Mouse (Mus musculus) embryonic facial prominence, embryonic 15.5 days (tissue): ENCODE results near the gene Col5a2. TPM values are rescaled to one million over a fixed set of nuclear protein-coding genes. Genes with fewer than 3 reads are reported as not detected.

Experiments
- ATAC-seq: fragments of 200-750 bp; cut with Nextera tagmentation; 2 replicates; pipeline ENCODE4 v1.8.0; 2017; ENCODE audit warnings: low read depth, moderate TSS enrichment; ENCODE audit not compliant: insufficient number of reproducible peaks, low FRiP score, low TSS enrichment
- H3K27ac ChIP-seq: fragments of 300-500 bp; sonication (generic); replicated peaks from 2 replicates; pipeline ENCODE4 v1.5.1; 2015; ENCODE audit warnings: mild to moderate bottlenecking, inconsistent platforms
- H3K27me3 ChIP-seq: fragments of 300-500 bp; sonication (generic); 2 replicates; pipeline ENCODE4 v1.6.1; 2015; ENCODE audit warnings: inconsistent platforms
- H3K36me3 ChIP-seq: fragments of 300-500 bp; sonication (generic); 2 replicates; pipeline ENCODE4 v1.6.1; 2015; ENCODE audit warnings: mild to moderate bottlenecking, inconsistent platforms
- H3K4me1 ChIP-seq: fragments of 300-500 bp; sonication (generic); 2 replicates; pipeline ENCODE4 v1.6.1; 2015; ENCODE audit warnings: inconsistent platforms
- H3K4me2 ChIP-seq: fragments of 300-500 bp; sonication (generic); replicated peaks from 2 replicates; pipeline ENCODE4 v1.6.1; 2015; ENCODE audit warnings: mild to moderate bottlenecking, inconsistent platforms
- H3K4me3 ChIP-seq: fragments of 300-500 bp; sonication (generic); replicated peaks from 2 replicates; pipeline ENCODE4 v1.5.1; 2015; ENCODE audit warnings: mild to moderate bottlenecking, inconsistent platforms
- H3K9ac ChIP-seq: fragments of 300-500 bp; sonication (generic); 2 replicates; pipeline ENCODE4 v1.6.1; 2015; ENCODE audit warnings: inconsistent platforms
- H3K9me3 ChIP-seq: fragments of 300-500 bp; sonication (generic); replicated peaks from 2 replicates; pipeline ENCODE4 v1.6.1; 2016; ENCODE audit warnings: inconsistent platforms
- WGBS: fragments of 180-500 bp; shearing (Covaris S2); methylation state at CpG from one replicate; pipeline ENCODE4 v1.1.7; 2015; 5-methylcytosine and 5-hydroxymethylcytosine counted together
- polyA plus RNA-seq: library from polyadenylated mRNA; unstranded; fragments of >200 nt; fragmentation: Nextera tagmentation; extraction: Ambion mirVana; gene quantifications from 2 replicates; pipeline ENCODE4 v1.2.1, GENCODE M21; 2015

Gene Col5a2
- polyA plus RNA-seq, 1 experiment from 2014 or later, result 178 TPM

GRCm38 (mm10) chr1:45329149-45329548 is 173.9 kb downstream of the Col5a2 start:
- Histone ChIP-seq H3K9me3 (no peaks in the 10 kb centered on the region), H3K9ac (no peak overlapping the region), H3K4me2 (no peak overlapping the region), H3K36me3 (peaks cover 29% of the 10 kb centered on the region), H3K27ac (no peak overlapping the region; the same call in 1 of the 2 replicates), H3K4me3 (no peak overlapping the region), H3K27me3 (no peaks in the 10 kb centered on the region), H3K4me1 (no peaks in the 10 kb centered on the region)
- no peak for ATAC-seq
- WGBS, result 95% methylated on average over 1 of the region's 1 CpGs

Other genes with a start within 250 kb of the Col5a2 start
- 2,793 and 3,179 TPM in 2 replicates for gene Col3a1, start 191.7 kb downstream of the Col5a2 start, polyA plus RNA-seq